Mouse (Mus musculus) heart, adult 2 months (tissue): ENCODE measurements around the gene Ccl17. TPM values are rescaled to one million over a fixed set of nuclear protein-coding genes. Genes with fewer than 3 reads are reported as not detected.

Experiments used
- DNase-seq, 2 experiments: peaks; one replicate each; pipeline ENCODE4 v3.0.0; 2021
- H3K27ac ChIP-seq: fragments of 200-600 bp; 2 replicates; pipeline ENCODE4 v1.8.1; 2022
- H3K27me3 ChIP-seq: fragments of 200-500 bp; 2 replicates; pipeline ENCODE4 v1.6.1; 2012; ENCODE audit warnings: mild to moderate bottlenecking, low read length, inconsistent platforms, mixed read lengths; ENCODE audit not compliant: control insufficient read depth, insufficient read depth
- H3K36me3 ChIP-seq: fragments of 200-500 bp; 2 replicates; pipeline ENCODE4 v1.6.1; 2012; ENCODE audit warnings: low read length, inconsistent platforms; ENCODE audit not compliant: control insufficient read depth, insufficient read depth
- H3K4me1 ChIP-seq: fragments of 200-500 bp; 2 replicates; pipeline ENCODE4 v1.6.1; 2011; ENCODE audit warnings: low read length; ENCODE audit not compliant: control insufficient read depth, insufficient read depth
- H3K4me3 ChIP-seq: fragments of 200-600 bp; 2 replicates; pipeline ENCODE4 v1.8.1; 2022
- H3K79me2 ChIP-seq: fragments of 200-500 bp; replicated peaks from 2 replicates; pipeline ENCODE4 v1.6.1; 2012; ENCODE audit warnings: mild to moderate bottlenecking, inconsistent platforms, low read length, moderate library complexity, mixed read lengths; ENCODE audit not compliant: control insufficient read depth, insufficient read depth
- H3K9ac ChIP-seq: fragments of 200-500 bp; 2 replicates; pipeline ENCODE4 v1.6.1; 2012; ENCODE audit warnings: low read depth, mild to moderate bottlenecking, control low read depth, inconsistent platforms, low read length, mixed read lengths
- CTCF ChIP-seq: fragments of 200-600 bp; IDR thresholded peaks from 2 replicates; pipeline ENCODE4 v1.8.1; 2022; ENCODE audit warnings: antibody characterized with exemption, mild to moderate bottlenecking, moderate library complexity
- EP300 ChIP-seq: fragments of 200-500 bp; IDR thresholded peaks from 2 replicates; pipeline ENCODE4 v1.6.1; 2011; ENCODE audit warnings: low read depth, low read length, control low read depth; ENCODE audit not compliant: insufficient read depth
- POLR2A ChIP-seq: fragments of 200-500 bp; IDR thresholded peaks from 2 replicates; pipeline ENCODE4 v1.6.1; 2011; ENCODE audit warnings: mild to moderate bottlenecking, low read depth, low read length, control low read depth; ENCODE audit not compliant: insufficient read depth
- WGBS: fragments of 180-500 bp; shearing (Covaris S2); methylation state at CpG from one replicate; pipeline ENCODE4 v1.1.7; 2018; 5-methylcytosine and 5-hydroxymethylcytosine counted together
- intact Hi-C: fragments of 180-260 bp; cut with DNase I; formaldehyde crosslinking; loops from one replicate; pipeline ENCODE4 v1.15.1; 2025
- polyA plus RNA-seq: library from polyadenylated mRNA; depleted of rRNA; stranded (reverse); fragments of >200 nt; gene quantifications from 2 replicates; pipeline ENCODE4 v1.2.3, GENCODE M21; 2012
- total RNA-seq, 2 experiments: library from RNA; stranded (reverse); gene quantifications; 2 replicates each; pipeline ENCODE4 v1.2.3; 2021

Gene Ccl17
- total and polyA plus RNA-seq, 3 experiments, result 0.62 TPM; not detected in 2

DNA sequence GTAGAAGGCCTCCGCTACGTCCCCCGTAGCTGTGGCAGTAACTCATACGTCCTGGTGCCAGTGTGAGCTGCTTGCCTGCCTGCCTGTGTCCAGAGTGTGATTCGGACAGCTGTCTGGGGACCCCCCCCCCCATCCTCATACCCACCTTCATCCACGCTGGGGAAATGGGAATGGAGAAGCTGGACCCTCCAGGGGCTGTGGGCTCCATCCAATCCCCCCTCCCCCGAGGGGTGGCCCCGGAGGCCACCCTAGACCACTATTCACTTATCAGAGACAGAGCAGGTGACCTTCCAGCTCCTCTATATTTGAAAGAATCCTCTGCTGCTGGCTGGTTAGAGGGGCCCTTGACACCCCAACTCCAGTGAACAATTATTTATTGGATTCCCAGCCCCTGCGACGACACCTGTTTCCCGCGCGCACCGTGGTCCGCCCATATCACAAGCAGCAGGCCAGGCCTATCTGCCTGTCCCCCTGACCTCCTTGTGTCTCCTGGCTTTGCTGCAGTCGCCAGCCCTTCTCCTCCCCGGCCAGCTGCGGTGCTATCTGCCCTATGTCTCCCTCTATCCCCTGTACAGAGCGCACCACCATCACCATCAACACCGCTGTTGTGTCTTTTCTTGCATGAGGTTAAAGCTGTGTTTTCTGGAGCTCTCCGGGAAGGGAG, 29.6 kb upstream of the Ccl17 start:
- intact Hi-C loops, result no loop called here
- DNase-seq, result no peak
- no peak for TF ChIP-seq EP300
- no peak for TF ChIP-seq CTCF
- no peak for TF ChIP-seq POLR2A
- no peak overlapping the region for H3K9ac ChIP-seq
- H3K4me3 ChIP-seq, result no peak overlapping the region
- no peaks in the 10 kb centered on the region for H3K36me3 ChIP-seq
- WGBS, result 89% methylated on average over 21 of the region's 21 CpGs
- H3K27me3 ChIP-seq, result no peaks in the 10 kb centered on the region
- no peak overlapping the region for H3K27ac ChIP-seq
- no peaks in the 10 kb centered on the region for H3K79me2 ChIP-seq
- peaks cover 23% of the 10 kb centered on the region for H3K4me1 ChIP-seq

DNA sequence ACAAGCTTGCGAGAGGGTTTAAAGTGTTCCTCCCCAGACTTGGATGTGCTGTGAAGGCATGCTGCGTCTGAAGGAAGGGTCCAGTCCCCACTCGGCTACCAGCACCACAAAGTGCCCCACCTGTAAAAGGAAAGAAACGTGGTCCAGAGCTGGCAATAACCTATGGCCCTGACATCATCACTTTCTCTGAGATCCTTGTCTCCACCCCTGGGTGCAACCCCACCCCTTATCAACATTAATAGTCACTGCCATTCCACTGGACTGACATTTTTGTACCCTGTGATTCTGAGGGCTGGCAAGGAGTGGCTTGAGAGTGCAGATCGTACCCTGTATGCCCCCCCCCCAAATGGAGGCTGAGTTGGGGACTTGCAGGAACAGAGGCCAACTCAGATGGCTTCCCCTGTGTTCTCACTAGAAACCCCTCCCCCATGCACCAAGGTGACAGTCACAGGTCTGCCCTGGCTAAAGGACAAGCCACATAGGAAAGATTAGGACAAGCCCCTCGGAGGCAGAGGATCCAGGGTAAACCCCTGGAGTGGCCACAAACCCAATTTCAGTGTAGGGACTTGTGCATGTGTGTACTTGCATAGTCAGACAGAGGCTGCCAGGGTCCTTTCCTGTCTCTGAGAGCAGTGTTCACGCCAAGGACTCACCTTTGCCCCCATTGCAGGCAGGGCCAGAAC, 29.0 kb upstream of the Ccl17 start:
- Histone ChIP-seq H3K27me3 (no peaks in the 10 kb centered on the region), H3K4me3 (no peak overlapping the region), H3K9ac (no peak overlapping the region), H3K27ac (no peak overlapping the region), H3K36me3 (no peaks in the 10 kb centered on the region), H3K4me1 (peaks cover 24% of the 10 kb centered on the region), H3K79me2 (no peaks in the 10 kb centered on the region)
- DNase-seq, result no peak
- 71% methylated on average over 7 of the region's 7 CpGs for WGBS
- TF ChIP-seq CTCF, result no peak
- TF ChIP-seq POLR2A, result no peak
- TF ChIP-seq EP300, result no peak
- intact Hi-C loops, result no loop called here

DNA sequence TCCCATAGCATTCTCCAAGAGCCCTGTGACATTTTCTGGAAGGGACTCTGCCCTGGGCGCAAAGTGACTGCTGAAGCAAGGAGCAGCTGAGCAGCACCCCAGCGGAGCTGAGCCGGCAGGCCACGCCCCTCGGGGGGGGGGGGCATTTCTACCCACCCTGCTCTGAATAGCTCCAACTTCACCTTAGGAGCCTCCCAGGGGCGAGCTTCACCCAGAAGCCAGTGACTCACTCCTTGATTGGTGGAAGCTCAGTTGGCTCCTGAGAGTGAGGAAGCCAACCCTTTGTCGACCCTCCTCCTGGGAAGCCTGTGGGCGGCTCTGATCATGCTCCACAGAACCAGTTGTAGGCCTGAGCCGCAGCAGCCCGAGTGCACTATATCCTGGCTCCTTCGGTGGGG, 28.4 kb upstream of the Ccl17 start:
- DNase-seq, result peak in 1 of 2 experiments; percentile 30

DNA sequence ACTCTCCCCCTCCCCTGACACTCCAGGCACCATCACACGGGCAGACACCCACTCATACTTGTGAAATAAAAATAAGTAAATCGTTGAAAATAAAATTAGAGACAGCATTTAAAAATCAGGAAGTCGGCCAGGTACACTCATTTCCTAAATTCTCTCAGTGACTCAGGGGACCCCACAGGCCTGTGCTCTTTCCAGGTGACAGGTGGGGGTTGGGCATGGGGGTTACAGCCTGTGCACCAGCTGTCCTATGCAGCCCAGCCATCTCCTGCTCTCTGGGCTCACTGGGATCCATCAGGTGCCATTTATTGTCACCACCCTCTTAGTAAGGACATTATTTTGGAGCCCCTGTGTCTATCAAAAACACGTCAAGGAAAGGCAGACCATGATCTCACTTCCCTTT, 26.4 kb upstream of the Ccl17 start:
- H3K27me3 ChIP-seq, result no peaks in the 10 kb centered on the region
- H3K4me1 ChIP-seq, result peaks cover 20% of the 10 kb centered on the region
- H3K36me3 ChIP-seq, result no peaks in the 10 kb centered on the region
- H3K79me2 ChIP-seq, result no peaks in the 10 kb centered on the region
- TF ChIP-seq CTCF (no peak), EP300 (no peak), POLR2A (no peak)
- intact Hi-C loops, result loop anchor here (2.0 kb wide), 1 partner anchor 77 kb away; no protein-coding TSS in a partner anchor
- no peak for DNase-seq
- no peak overlapping the region; the same call in 1 of the 2 replicates for H3K27ac ChIP-seq
- no peak overlapping the region for H3K9ac ChIP-seq
- H3K4me3 ChIP-seq, result no peak overlapping the region
- WGBS, result 48% methylated on average over 4 of the region's 4 CpGs

More for the DNA sequence above, 28.4 kb upstream of the Ccl17 start:
- Histone ChIP-seq H3K27ac (no peak overlapping the region), H3K79me2 (no peaks in the 10 kb centered on the region), H3K27me3 (no peaks in the 10 kb centered on the region), H3K4me3 (no peak overlapping the region), H3K9ac (no peak overlapping the region), H3K36me3 (no peaks in the 10 kb centered on the region), H3K4me1 (peaks cover 24% of the 10 kb centered on the region)
- WGBS, result 16% methylated on average over 11 of the region's 11 CpGs
- TF ChIP-seq EP300, result 0 out of 2 replicates have a peak, but pooled peaks have one; percentile 7
- TF ChIP-seq CTCF, result no peak
- TF ChIP-seq POLR2A, result no peak
- intact Hi-C loops, result no loop called here

DNA sequence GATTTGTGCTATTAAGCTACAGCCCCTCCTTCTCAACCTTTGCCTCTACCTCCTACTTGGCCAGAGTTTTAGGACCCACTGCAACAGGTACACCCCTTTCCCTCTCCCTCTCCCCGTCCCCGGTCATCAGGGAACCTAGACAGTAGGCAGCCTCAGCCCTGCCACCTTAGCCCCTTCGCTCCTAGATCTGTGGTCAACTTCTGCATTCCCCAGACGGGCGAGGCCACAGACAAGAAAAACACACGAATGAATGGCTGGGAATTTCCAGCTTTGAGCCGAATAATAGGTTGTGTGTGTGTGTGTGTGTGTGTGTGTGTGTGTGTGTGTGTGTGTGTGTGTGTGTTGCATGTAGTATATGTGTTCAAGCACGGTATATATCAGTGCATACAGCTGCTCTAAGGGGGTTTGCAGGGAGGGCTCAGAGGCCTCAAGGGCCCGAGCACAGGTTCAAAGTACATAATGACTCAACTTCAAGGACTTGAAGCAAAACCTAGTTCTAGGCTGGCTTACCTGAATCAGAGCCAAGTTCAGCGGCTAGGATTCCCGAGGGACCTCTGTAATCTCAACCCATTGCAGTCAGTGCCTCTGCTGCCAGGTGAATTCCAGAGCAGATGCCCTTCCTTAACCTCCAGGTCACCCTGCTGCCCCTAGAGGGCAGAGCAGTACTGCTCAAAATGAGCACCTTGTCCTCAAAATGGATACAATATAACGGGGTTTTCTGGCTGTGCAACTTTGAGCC, 24.8 kb upstream of the Ccl17 start:
- Histone ChIP-seq H3K9ac (no peak overlapping the region), H3K4me3 (no peak overlapping the region), H3K27ac (peak overlapping the region; percentile 13), H3K36me3 (no peaks in the 10 kb centered on the region), H3K79me2 (no peaks in the 10 kb centered on the region), H3K4me1 (peaks cover 18% of the 10 kb centered on the region), H3K27me3 (no peaks in the 10 kb centered on the region)
- DNase-seq, result peak; percentile 61 to 69
- TF ChIP-seq POLR2A, result no peak
- 0 out of 2 replicates have a peak, but pooled peaks have one; percentile 51 for TF ChIP-seq EP300
- TF ChIP-seq CTCF, result peak; percentile 77
- 33% methylated on average over 12 of the region's 12 CpGs for WGBS
- intact Hi-C loops, result loop anchor here (2.0 kb wide), 1 partner anchor 79 kb away; no protein-coding TSS in a partner anchor
